Mouse (Mus musculus) midbrain, embryonic 12.5 days (tissue): ENCODE measurements around the gene Duoxa1. TPM values are rescaled to one million over a fixed set of nuclear protein-coding genes. Genes with fewer than 3 reads are reported as not detected.

Experiments used
- ATAC-seq: fragments of 200-750 bp; cut with Nextera tagmentation; 2 replicates; pipeline ENCODE4 v1.8.0; 2017; ENCODE audit warnings: low read depth, moderate TSS enrichment, moderate library complexity; ENCODE audit not compliant: low FRiP score
- H3K27ac ChIP-seq: fragments of 300-500 bp; sonication (generic); replicated peaks from 2 replicates; pipeline ENCODE4 v1.5.1; 2016; ENCODE audit warnings: mild to moderate bottlenecking
- H3K27me3 ChIP-seq: fragments of 300-500 bp; sonication (generic); 2 replicates; pipeline ENCODE4 v1.6.1; 2016; ENCODE audit warnings: mild to moderate bottlenecking
- H3K36me3 ChIP-seq: fragments of 300-500 bp; sonication (generic); 2 replicates; pipeline ENCODE4 v1.6.1; 2016
- H3K4me1 ChIP-seq: fragments of 300-500 bp; sonication (generic); 2 replicates; pipeline ENCODE4 v1.6.1; 2016
- H3K4me2 ChIP-seq: fragments of 300-500 bp; sonication (generic); replicated peaks from 2 replicates; pipeline ENCODE4 v1.6.1; 2016; ENCODE audit warnings: mild to moderate bottlenecking, moderate library complexity
- H3K4me3 ChIP-seq: fragments of 300-500 bp; sonication (generic); 2 replicates; pipeline ENCODE4 v1.5.1; 2016; ENCODE audit warnings: mild to moderate bottlenecking
- H3K9ac ChIP-seq: fragments of 300-500 bp; sonication (generic); replicated peaks from 2 replicates; pipeline ENCODE4 v1.6.1; 2016; ENCODE audit warnings: mild to moderate bottlenecking, moderate library complexity
- H3K9me3 ChIP-seq: fragments of 300-500 bp; sonication (generic); 2 replicates; pipeline ENCODE4 v1.6.1; 2016; ENCODE audit warnings: mild to moderate bottlenecking
- WGBS: fragments of 180-500 bp; shearing (Covaris S2); methylation state at CpG from one replicate; pipeline ENCODE4 v1.1.7; 2016; 5-methylcytosine and 5-hydroxymethylcytosine counted together
- polyA plus RNA-seq: library from polyadenylated mRNA; unstranded; fragments of >200 nt; fragmentation: Nextera tagmentation; extraction: Ambion mirVana; gene quantifications from 2 replicates; pipeline ENCODE4 v1.2.1, GENCODE M21; 2016

Gene Duoxa1
- polyA plus RNA-seq, 1 experiment from 2014 or later = 0.64 TPM

GRCm38 (mm10) chr2:122325361-122325760 lies 11.8 kb upstream of the Duoxa1 start:
- Histone ChIP-seq H3K27me3 (no peaks in the 10 kb centered on the region), H3K9ac (no peak overlapping the region), H3K9me3 (no peaks in the 10 kb centered on the region), H3K36me3 (no peaks in the 10 kb centered on the region), H3K4me3 (no peak overlapping the region), H3K4me2 (no peak overlapping the region), H3K27ac (no peak overlapping the region), H3K4me1 (no peaks in the 10 kb centered on the region)
- ATAC-seq = no peak
- 78% methylated on average over 2 of the region's 2 CpGs for WGBS

GRCm38 (mm10) chr2:122324586-122324985 lies 11.1 kb upstream of the Duoxa1 start:
- no peaks in the 10 kb centered on the region for H3K36me3 ChIP-seq
- H3K27ac ChIP-seq = no peak overlapping the region
- no peak overlapping the region for H3K9ac ChIP-seq

GRCm38 (mm10) chr2:122323960-122324359 lies 10.4 kb upstream of the Duoxa1 start:
- H3K9me3 ChIP-seq = no peaks in the 10 kb centered on the region
- no peak overlapping the region for H3K4me3 ChIP-seq
- WGBS = 76% methylated on average over 3 of the region's 3 CpGs

More at GRCm38 (mm10) chr2:122324586-122324985, 11.1 kb upstream of the Duoxa1 start:
- H3K4me1 ChIP-seq = no peaks in the 10 kb centered on the region
- no peaks in the 10 kb centered on the region for H3K9me3 ChIP-seq
- H3K4me3 ChIP-seq = no peak overlapping the region
- no peaks in the 10 kb centered on the region for H3K27me3 ChIP-seq
- 84% methylated on average over 3 of the region's 3 CpGs for WGBS
- ATAC-seq = no peak
- no peak overlapping the region for H3K4me2 ChIP-seq

GRCm38 (mm10) chr2:122317384-122317783 lies 3.9 kb upstream of the Duoxa1 start:
- Histone ChIP-seq H3K9ac (no peak overlapping the region), H3K4me1 (peaks cover 9% of the 10 kb centered on the region), H3K36me3 (no peaks in the 10 kb centered on the region), H3K4me2 (no peak overlapping the region), H3K27ac (no peak overlapping the region), H3K27me3 (peaks cover 41% of the 10 kb centered on the region), H3K4me3 (no peak overlapping the region), H3K9me3 (no peaks in the 10 kb centered on the region)
- ATAC-seq = no peak
- WGBS = 73% methylated on average over 4 of the region's 4 CpGs

More at GRCm38 (mm10) chr2:122323960-122324359, 10.4 kb upstream of the Duoxa1 start:
- Histone ChIP-seq H3K4me2 (no peak overlapping the region), H3K27me3 (no peaks in the 10 kb centered on the region), H3K9ac (no peak overlapping the region), H3K36me3 (no peaks in the 10 kb centered on the region), H3K27ac (no peak overlapping the region), H3K4me1 (no peaks in the 10 kb centered on the region)
- ATAC-seq = no peak

GRCm38 (mm10) chr2:122315372-122315771 lies 1.8 kb upstream of the Duoxa1 start, which contains the start of gene Duox1:
Duox1 (plus strand) TSS chr2:122315672.
- Histone ChIP-seq H3K36me3 (no peaks in the 10 kb centered on the region), H3K4me2 (no peak within 1 kb of the TSS), H3K27ac (no peak within 1 kb of the TSS), H3K9ac (no peak within 1 kb of the TSS), H3K9me3 (no peaks in the 10 kb centered on the region), H3K4me3 (no peak within 1 kb of the TSS), H3K4me1 (peaks cover 9% of the 10 kb centered on the region), H3K27me3 (peaks cover 49% of the 10 kb centered on the region)
- WGBS = 83% methylated on average over 7 of the region's 7 CpGs
- ATAC-seq = no peak

- Histone ChIP-seq H3K4me3 (peak overlapping the region; percentile 26; the same call in 1 of the 2 replicates), H3K9ac (no peak overlapping the region), H3K27me3 (peaks cover 57% of the 10 kb centered on the region), H3K4me2 (peak overlapping the region; percentile 41), H3K9me3 (no peaks in the 10 kb centered on the region), H3K36me3 (no peaks in the 10 kb centered on the region), H3K4me1 (peaks cover 9% of the 10 kb centered on the region), H3K27ac (no peak overlapping the region)
- 5% methylated on average over 27 of the region's 27 CpGs for WGBS
- ATAC-seq = peak; percentile 61; the same call in 1 of the 2 replicates
Measured at GRCm38 (mm10) chr2:122312722-122313417, 660 bp downstream of the Duoxa1 start.

GRCm38 (mm10) chr2:122311561-122311960 lies 2.0 kb downstream of the Duoxa1 start:
- H3K4me1 ChIP-seq = peaks cover 9% of the 10 kb centered on the region
- H3K4me2 ChIP-seq = no peak overlapping the region
- no peak overlapping the region for H3K9ac ChIP-seq
- ATAC-seq = peak; percentile 62; the same call in 1 of the 2 replicates
- 43% methylated on average over 2 of the region's 2 CpGs for WGBS
- no peak overlapping the region for H3K27ac ChIP-seq
- peaks cover 60% of the 10 kb centered on the region for H3K27me3 ChIP-seq
- no peaks in the 10 kb centered on the region for H3K36me3 ChIP-seq
- H3K9me3 ChIP-seq = no peaks in the 10 kb centered on the region
- no peak overlapping the region for H3K4me3 ChIP-seq

GRCm38 (mm10) chr2:122309647-122310046 lies 3.9 kb downstream of the Duoxa1 start:
- WGBS = 46% methylated on average over 3 of the region's 3 CpGs
- no peak overlapping the region for H3K4me2 ChIP-seq
- ATAC-seq = no peak
- peaks cover 9% of the 10 kb centered on the region for H3K4me1 ChIP-seq
- H3K27me3 ChIP-seq = peaks cover 65% of the 10 kb centered on the region
- no peaks in the 10 kb centered on the region for H3K36me3 ChIP-seq
- no peak overlapping the region for H3K9ac ChIP-seq
- no peaks in the 10 kb centered on the region for H3K9me3 ChIP-seq
- no peak overlapping the region for H3K4me3 ChIP-seq
- no peak overlapping the region for H3K27ac ChIP-seq

GRCm38 (mm10) chr2:122306184-122306583 lies 7.3 kb downstream of the Duoxa1 start:
- no peaks in the 10 kb centered on the region for H3K9me3 ChIP-seq
- ATAC-seq = no peak
- no peak overlapping the region for H3K27ac ChIP-seq
- no peak overlapping the region for H3K4me2 ChIP-seq
- no peaks in the 10 kb centered on the region for H3K36me3 ChIP-seq
- peaks cover 70% of the 10 kb centered on the region for H3K27me3 ChIP-seq
- H3K4me1 ChIP-seq = peaks cover 11% of the 10 kb centered on the region
- no peak overlapping the region for H3K9ac ChIP-seq
- H3K4me3 ChIP-seq = no peak overlapping the region
- WGBS = 79% methylated on average over 4 of the region's 4 CpGs

GRCm38 (mm10) chr2:122305097-122305892 lies 8.2 kb downstream of the Duoxa1 start:
- peaks cover 15% of the 10 kb centered on the region for H3K4me1 ChIP-seq
- H3K9ac ChIP-seq = no peak overlapping the region
- WGBS = 86% methylated on average over 16 of the region's 16 CpGs
- H3K27me3 ChIP-seq = peaks cover 79% of the 10 kb centered on the region
- no peaks in the 10 kb centered on the region for H3K36me3 ChIP-seq
- H3K4me2 ChIP-seq = no peak overlapping the region
- no peak for ATAC-seq
- no peak overlapping the region for H3K27ac ChIP-seq
- H3K4me3 ChIP-seq = no peak overlapping the region
- no peaks in the 10 kb centered on the region for H3K9me3 ChIP-seq

GRCm38 (mm10) chr2:122304544-122304943 lies 9.0 kb downstream of the Duoxa1 start:
- Histone ChIP-seq H3K4me1 (peaks cover 15% of the 10 kb centered on the region), H3K4me2 (no peak overlapping the region), H3K9ac (no peak overlapping the region), H3K27ac (no peak overlapping the region), H3K4me3 (no peak overlapping the region), H3K36me3 (no peaks in the 10 kb centered on the region), H3K9me3 (no peaks in the 10 kb centered on the region), H3K27me3 (peaks cover 86% of the 10 kb centered on the region)
- ATAC-seq = no peak
- 90% methylated on average over 6 of the region's 6 CpGs for WGBS

GRCm38 (mm10) chr2:122302574-122303241 lies 10.8 kb downstream of the Duoxa1 start:
- H3K27me3 ChIP-seq = peaks cover 94% of the 10 kb centered on the region
- no peak overlapping the region for H3K27ac ChIP-seq
- peaks cover 32% of the 10 kb centered on the region for H3K4me1 ChIP-seq
- no peak overlapping the region for H3K4me3 ChIP-seq
- no peak overlapping the region for H3K4me2 ChIP-seq
- H3K9ac ChIP-seq = no peak overlapping the region
- WGBS = 8% methylated on average over 9 of the region's 9 CpGs
- H3K9me3 ChIP-seq = no peaks in the 10 kb centered on the region
- peak; percentile 40; the same call in 1 of the 2 replicates for ATAC-seq
- H3K36me3 ChIP-seq = no peaks in the 10 kb centered on the region
